Mouse (Mus musculus) liver, postnatal 0 days (tissue): ENCODE data around the gene Zfp536. TPM values are rescaled to one million over a fixed set of nuclear protein-coding genes. Genes with fewer than 3 reads are reported as not detected.

Experiments used
- ATAC-seq: fragments of 200-750 bp; cut with Nextera tagmentation; 2 replicates; pipeline ENCODE4 v1.8.0; 2017; ENCODE audit warnings: mild to moderate bottlenecking, moderate library complexity
- DNase-seq: peaks from one replicate; pipeline ENCODE4 v3.0.0-alpha.2; 2016
- H3K27ac ChIP-seq: fragments of 300-500 bp; sonication (generic); 2 replicates; pipeline ENCODE4 v1.5.1; 2014; ENCODE audit warnings: antibody characterized with exemption, moderate library complexity, mild to moderate bottlenecking, low read depth
- H3K27me3 ChIP-seq: fragments of 300-500 bp; sonication (generic); 2 replicates; pipeline ENCODE4 v1.6.1; 2014; ENCODE audit warnings: low read length, control low read depth, mixed read lengths; ENCODE audit not compliant: insufficient read depth
- H3K36me3 ChIP-seq: fragments of 300-500 bp; sonication (generic); replicated peaks from 2 replicates; pipeline ENCODE4 v1.6.1; 2014; ENCODE audit warnings: mild to moderate bottlenecking, control low read depth, low read length, moderate library complexity, mixed read lengths; ENCODE audit not compliant: insufficient read depth
- H3K4me1 ChIP-seq: fragments of 300-500 bp; sonication (generic); 2 replicates; pipeline ENCODE4 v1.6.1; 2014; ENCODE audit warnings: antibody characterized with exemption, mild to moderate bottlenecking, control low read depth; ENCODE audit not compliant: insufficient read depth
- H3K4me2 ChIP-seq: fragments of 300-500 bp; sonication (generic); 2 replicates; pipeline ENCODE4 v1.6.1; 2014; ENCODE audit warnings: low read depth, mild to moderate bottlenecking, low read length, moderate library complexity, mixed read lengths
- H3K4me3 ChIP-seq: fragments of 300-500 bp; sonication (generic); 2 replicates; pipeline ENCODE4 v1.5.1; 2014; ENCODE audit warnings: low read depth, low read length
- H3K9ac ChIP-seq: fragments of 300-500 bp; sonication (generic); replicated peaks from 2 replicates; pipeline ENCODE4 v1.6.1; 2014; ENCODE audit warnings: mild to moderate bottlenecking, moderate library complexity
- H3K9me3 ChIP-seq: fragments of 300-500 bp; sonication (generic); 2 replicates; pipeline ENCODE4 v1.6.1; 2016; ENCODE audit warnings: mild to moderate bottlenecking, control low read depth, low read length, mixed read lengths
- CTCF ChIP-seq: sonication (generic); IDR thresholded peaks from 2 replicates; pipeline ENCODE4 v1.5.1; 2016; ENCODE audit warnings: antibody characterized with exemption, low read depth
- EP300 ChIP-seq: IDR thresholded peaks from 2 replicates; pipeline ENCODE4 v1.6.1; 2016; ENCODE audit warnings: antibody characterized with exemption, low read depth, mild to moderate bottlenecking
- WGBS: fragments of 180-500 bp; shearing (Covaris S2); extraction: QIAGEN DNeasy Blood & Tissue Kit; methylation state at CpG from one replicate; pipeline ENCODE4 v1.1.7; 2014; ENCODE audit not compliant: insufficient replicate concordance; 5-methylcytosine and 5-hydroxymethylcytosine counted together
- polyA plus RNA-seq: library from polyadenylated mRNA; unstranded; fragments of >200 nt; fragmentation: Nextera tagmentation; extraction: Ambion mirVana; gene quantifications from 2 replicates; pipeline ENCODE4 v1.2.1, GENCODE M21; 2015

Zfp536 gene
- polyA plus RNA-seq, 1 experiment from 2014 or later: not detected

DNA sequence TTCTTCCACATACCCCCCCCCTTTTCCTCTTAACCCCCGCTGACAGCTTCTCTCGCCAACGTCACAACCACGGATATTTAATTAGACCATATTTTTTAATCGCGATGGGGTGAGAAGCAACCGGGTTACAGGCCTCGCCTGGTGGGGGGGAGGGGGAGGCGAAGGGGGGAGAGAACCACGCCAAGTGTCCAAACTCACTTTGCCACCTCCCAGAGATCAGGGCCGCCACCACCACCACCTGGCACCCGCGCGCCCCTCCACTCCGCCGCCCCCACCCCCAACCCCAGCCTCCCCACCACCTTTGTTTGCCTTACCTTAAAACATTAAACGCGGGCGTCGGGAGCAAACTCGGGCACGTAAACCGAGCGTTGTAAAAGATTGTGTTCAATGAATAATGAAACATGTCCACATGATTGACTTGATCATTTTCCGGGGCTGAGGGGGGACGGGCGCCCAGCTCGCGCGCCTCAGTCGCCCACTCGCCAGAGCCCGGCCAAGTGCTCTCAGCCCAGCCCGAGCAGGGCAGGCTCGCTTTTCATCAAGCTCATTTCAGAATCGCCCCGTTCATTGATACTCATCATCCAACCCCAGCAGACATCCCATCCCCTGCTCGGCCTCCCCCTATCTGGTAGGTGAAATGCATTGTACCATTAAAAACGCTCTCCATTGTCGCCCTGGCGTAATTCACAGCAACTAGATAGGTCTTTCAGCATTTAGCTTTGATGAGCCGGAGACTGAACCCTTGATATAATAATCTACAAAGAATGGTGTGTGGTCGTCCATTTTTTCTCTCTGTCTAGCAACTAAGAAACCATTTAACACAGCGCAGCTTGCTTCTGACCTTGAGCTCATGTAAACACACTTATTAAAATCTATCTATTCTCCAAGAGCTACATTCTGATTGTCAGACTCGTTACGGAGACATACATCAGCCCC, 797 bp downstream of the Zfp536 start:
- Histone ChIP-seq H3K27ac (no peak overlapping the region), H3K4me1 (peaks cover 2% of the 10 kb centered on the region; the same call in 1 of the 2 replicates), H3K36me3 (no peaks in the 10 kb centered on the region), H3K9me3 (no peaks in the 10 kb centered on the region), H3K4me3 (peak overlapping the region; percentile 40), H3K4me2 (peak overlapping the region; percentile 72), H3K9ac (no peak overlapping the region), H3K27me3 (peaks cover 89% of the 10 kb centered on the region)
- ATAC-seq (no peak), DNase-seq (no peak)
- WGBS: 3% methylated on average over 41 of the region's 46 CpGs
- TF ChIP-seq EP300 (no peak), CTCF (no peak)

- ATAC-seq (no peak), DNase-seq (no peak)
- peak overlapping the region; percentile 72 for H3K4me2 ChIP-seq
- peaks cover 96% of the 10 kb centered on the region for H3K27me3 ChIP-seq
- under 1% methylated on average over 58 of the region's 75 CpGs for WGBS
- peak overlapping the region; percentile 40 for H3K4me3 ChIP-seq
- no peaks in the 10 kb centered on the region for H3K9me3 ChIP-seq
- peaks cover 2% of the 10 kb centered on the region; the same call in 1 of the 2 replicates for H3K4me1 ChIP-seq
- no peak for TF ChIP-seq CTCF
- TF ChIP-seq EP300: no peak
- no peaks in the 10 kb centered on the region for H3K36me3 ChIP-seq
- H3K9ac ChIP-seq: no peak overlapping the region; the same call in 1 of the 2 replicates
- no peak overlapping the region for H3K27ac ChIP-seq
Observed at GRCm38 (mm10) chr7:37771491-37772375, 1.7 kb downstream of the Zfp536 start.

GRCm38 (mm10) chr7:37770400-37771050, 2.9 kb downstream of the Zfp536 start:
- peak; percentile 45 for TF ChIP-seq CTCF
- TF ChIP-seq EP300: no peak
- H3K36me3 ChIP-seq: no peaks in the 10 kb centered on the region
- peak overlapping the region; percentile 37 for H3K4me3 ChIP-seq
- under 1% methylated on average over 57 of the region's 57 CpGs for WGBS
- peaks cover 2% of the 10 kb centered on the region; the same call in 1 of the 2 replicates for H3K4me1 ChIP-seq
- H3K9me3 ChIP-seq: no peaks in the 10 kb centered on the region
- peak; percentile 50 for DNase-seq
- H3K4me2 ChIP-seq: peak overlapping the region; percentile 61
- H3K9ac ChIP-seq: no peak overlapping the region
- H3K27me3 ChIP-seq: peaks cover 91% of the 10 kb centered on the region
- no peak for ATAC-seq
- no peak overlapping the region for H3K27ac ChIP-seq

DNA sequence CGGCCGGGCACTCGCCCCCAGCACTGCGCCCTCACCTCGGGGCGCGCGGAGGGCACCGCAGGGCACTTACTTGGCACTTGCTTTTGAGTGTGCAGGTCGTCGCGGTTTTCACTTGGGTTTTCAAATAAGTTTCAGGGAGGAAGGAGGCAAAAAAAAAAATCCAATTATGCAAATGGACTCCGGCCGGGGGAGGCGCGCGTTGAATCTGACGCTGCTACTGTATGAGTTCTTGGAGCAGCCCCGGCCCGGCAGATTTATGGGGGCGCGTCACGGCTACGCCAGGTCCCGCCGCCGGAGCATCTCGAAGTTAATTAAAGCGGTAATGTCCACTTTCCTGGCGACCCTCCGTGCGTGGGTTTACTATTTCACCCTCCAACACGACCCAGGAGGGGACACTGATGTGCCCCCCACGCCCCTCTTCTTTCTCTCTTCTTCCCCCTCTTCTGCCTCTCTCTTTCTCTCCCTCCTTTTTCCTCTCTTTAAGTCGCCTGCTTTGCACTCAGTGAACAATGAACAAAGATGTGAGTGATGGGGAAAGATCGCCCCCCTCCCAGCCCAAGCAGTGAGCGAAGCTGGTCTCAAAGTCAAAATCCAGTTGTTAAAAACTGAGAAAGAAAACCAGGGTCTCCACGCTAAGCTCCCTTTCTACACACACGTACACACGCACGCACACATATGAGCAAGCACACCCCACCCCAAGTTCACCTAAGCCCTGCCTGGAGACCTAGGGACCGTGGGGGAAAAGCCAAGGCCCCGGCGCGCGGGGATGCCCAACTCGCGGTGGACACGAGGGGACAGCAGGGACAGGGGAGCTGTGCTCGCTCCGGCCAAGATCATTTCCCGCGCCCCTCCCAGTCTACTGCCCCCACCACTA, 3.7 kb downstream of the Zfp536 start:
- no peak for ATAC-seq
- Histone ChIP-seq H3K9me3 (no peaks in the 10 kb centered on the region), H3K36me3 (no peaks in the 10 kb centered on the region), H3K4me3 (peak overlapping the region; percentile 37; the same call in 1 of the 2 replicates), H3K27me3 (peaks cover 84% of the 10 kb centered on the region), H3K4me1 (peaks cover 2% of the 10 kb centered on the region; the same call in 1 of the 2 replicates), H3K27ac (no peak overlapping the region), H3K9ac (no peak overlapping the region), H3K4me2 (peak overlapping the region; percentile 61)
- no peak for TF ChIP-seq EP300
- TF ChIP-seq CTCF: no peak
- WGBS: 2% methylated on average over 52 of the region's 53 CpGs
- DNase-seq: no peak

- DNase-seq (no peak), ATAC-seq (no peak)
- WGBS: under 1% methylated on average over 28 of the region's 28 CpGs
- H3K4me2 ChIP-seq: 0 out of 2 replicates have a peak overlapping the region, but pooled peaks have one; percentile 10
- no peaks in the 10 kb centered on the region for H3K36me3 ChIP-seq
- no peak overlapping the region for H3K27ac ChIP-seq
- H3K4me1 ChIP-seq: peaks cover 2% of the 10 kb centered on the region; the same call in 1 of the 2 replicates
- TF ChIP-seq EP300 (no peak), CTCF (no peak)
- H3K27me3 ChIP-seq: peaks cover 80% of the 10 kb centered on the region
- no peak overlapping the region; the same call in 1 of the 2 replicates for H3K4me3 ChIP-seq
- no peak overlapping the region for H3K9ac ChIP-seq
- H3K9me3 ChIP-seq: no peaks in the 10 kb centered on the region
Observed at GRCm38 (mm10) chr7:37769004-37769403, 4.4 kb downstream of the Zfp536 start.
